Mouse (Mus musculus) olfactory bulb, adult 2 months (tissue): ENCODE results near the gene Prkar1b.

Experiments used
- CTCF ChIP-seq: fragments of 200-500 bp; IDR thresholded peaks from 2 replicates; pipeline ENCODE4 v1.5.1; 2012; ENCODE audit warnings: low read depth, mild to moderate bottlenecking, low read length, moderate library complexity; ENCODE audit not compliant: insufficient read depth
- POLR2A ChIP-seq: fragments of 200-500 bp; IDR thresholded peaks from 2 replicates; pipeline ENCODE4 v1.6.1; 2012; ENCODE audit warnings: mild to moderate bottlenecking, low read depth, low read length, moderate library complexity; ENCODE audit not compliant: insufficient read depth

- no peak for TF ChIP-seq POLR2A
- no peak for TF ChIP-seq CTCF
Measured at GRCm38 (mm10) chr5:139138261-139138925, 11.4 kb downstream of the Prkar1b start.
